Mouse (Mus musculus) CD8-positive naive resting alpha-beta T cell, adult 2 months (primary cell): Measurements from ENCODE around the gene Serpina3c.

ENCODE experiments used
- DNase-seq, 2 experiments: peaks; one replicate each; pipeline ENCODE4 v3.0.0; 2022; ENCODE audit warnings: low read depth in 2 of 2, low spot score in 2 of 2

Gene Serpina3c

GRCm38 (mm10) chr12:104153656-104154055, at the start of gene Serpina3c:
TSS of gene Serpina3c (minus strand) at chr12:104153870.
- no peak for DNase-seq

GRCm38 (mm10) chr12:104190852-104191251, 37.2 kb upstream of the Serpina3c start:
- DNase-seq = no peak

GRCm38 (mm10) chr12:104189246-104189645, 35.6 kb upstream of the Serpina3c start:
- no peak for DNase-seq

- no peak for DNase-seq
Observed at GRCm38 (mm10) chr12:104186041-104186581, 32.4 kb upstream of the Serpina3c start.

- DNase-seq = no peak
Observed at GRCm38 (mm10) chr12:104185046-104185445, 31.4 kb upstream of the Serpina3c start.

GRCm38 (mm10) chr12:104178987-104179386, 25.3 kb upstream of the Serpina3c start:
- no peak for DNase-seq

- no peak for DNase-seq
Observed at GRCm38 (mm10) chr12:104178577-104178976, 24.9 kb upstream of the Serpina3c start.

GRCm38 (mm10) chr12:104175636-104176035, 22.0 kb upstream of the Serpina3c start:
- no peak for DNase-seq

GRCm38 (mm10) chr12:104174747-104175146, 21.1 kb upstream of the Serpina3c start:
- no peak for DNase-seq

GRCm38 (mm10) chr12:104153041-104153645, 527 bp downstream of the Serpina3c start:
- DNase-seq = no peak

GRCm38 (mm10) chr12:104151989-104152388, 1.7 kb downstream of the Serpina3c start:
- no peak for DNase-seq

GRCm38 (mm10) chr12:104145571-104145970, 8.1 kb downstream of the Serpina3c start:
- DNase-seq = no peak

GRCm38 (mm10) chr12:104143286-104143685, 10.4 kb downstream of the Serpina3c start:
- no peak for DNase-seq

- no peak for DNase-seq
Observed at GRCm38 (mm10) chr12:104142427-104142826, 11.2 kb downstream of the Serpina3c start.

- no peak for DNase-seq
Observed at GRCm38 (mm10) chr12:104141506-104141905, 12.2 kb downstream of the Serpina3c start.

- no peak for DNase-seq
Observed at GRCm38 (mm10) chr12:104140543-104141103, 13.0 kb downstream of the Serpina3c start.

- DNase-seq = no peak
Observed at GRCm38 (mm10) chr12:104138216-104138615, 15.5 kb downstream of the Serpina3c start.

GRCm38 (mm10) chr12:104131041-104131440, 22.6 kb downstream of the Serpina3c start:
- no peak for DNase-seq

GRCm38 (mm10) chr12:104127696-104128095, 26.0 kb downstream of the Serpina3c start, which contains the start of gene Serpina3b:
TSS of gene Serpina3b (plus strand) at chr12:104127996.
- no peak for DNase-seq

- DNase-seq = no peak
Observed at GRCm38 (mm10) chr12:104125021-104125560, 28.6 kb downstream of the Serpina3c start.

- no peak for DNase-seq
Observed at GRCm38 (mm10) chr12:104123996-104124395, 29.7 kb downstream of the Serpina3c start.

GRCm38 (mm10) chr12:104123097-104123496, 30.6 kb downstream of the Serpina3c start:
- no peak for DNase-seq
